Mouse (Mus musculus): ENCODE measurements at regions not wholly inside any gene's neighbourhood (a gene's known extent, or its start where the extent isn't known, plus 50 kb on each side); places are given as distances from the start of the nearest gene placed in this dataset.

- H3K9ac ChIP-seq (replicated peaks): no peak overlapping the region
- no peaks in the 10 kb centered on the region for H3K36me3 ChIP-seq
- no peaks in the 10 kb centered on the region for H3K4me1 ChIP-seq (replicated peaks)
- H3K27ac ChIP-seq: no peak overlapping the region
- no peak for ATAC-seq (ENCODE audit: insufficient number of reproducible peaks, insufficient read depth, low FRiP score, low TSS enrichment, low read depth)
- no peak overlapping the region for H3K4me3 ChIP-seq (replicated peaks)
- H3K4me2 ChIP-seq: no peak overlapping the region
- no peaks in the 10 kb centered on the region for H3K27me3 ChIP-seq
- 81% methylated on average over 5 of the region's 5 CpGs for WGBS
- H3K9me3 ChIP-seq: no peaks in the 10 kb centered on the region
Observed at GRCm38 (mm10) chr10:9113706-9114105, 227.8 kb upstream of the Sash1 start.

GRCm38 (mm10) chr10:9111051-9111450 is 225.2 kb upstream of the Sash1 start:
- H3K27me3 ChIP-seq: no peaks in the 10 kb centered on the region
- no peaks in the 10 kb centered on the region for H3K9me3 ChIP-seq
- H3K4me1 ChIP-seq (replicated peaks): no peaks in the 10 kb centered on the region
- WGBS: 95% methylated on average over 3 of the region's 3 CpGs
- no peak overlapping the region for H3K4me2 ChIP-seq
- H3K36me3 ChIP-seq: no peaks in the 10 kb centered on the region
- H3K4me3 ChIP-seq (replicated peaks): no peak overlapping the region
- ATAC-seq (ENCODE audit: insufficient number of reproducible peaks, insufficient read depth, low FRiP score, low TSS enrichment, low read depth): no peak
- H3K9ac ChIP-seq (replicated peaks): no peak overlapping the region
- no peak overlapping the region for H3K27ac ChIP-seq

- no peak for ATAC-seq (ENCODE audit: insufficient number of reproducible peaks, insufficient read depth, low FRiP score, low TSS enrichment, low read depth)
- 87% methylated on average over 2 of the region's 2 CpGs for WGBS
- no peaks in the 10 kb centered on the region for H3K4me1 ChIP-seq (replicated peaks)
- no peak overlapping the region for H3K4me3 ChIP-seq (replicated peaks)
- H3K27ac ChIP-seq: no peak overlapping the region
- H3K9ac ChIP-seq (replicated peaks): no peak overlapping the region
- no peaks in the 10 kb centered on the region for H3K27me3 ChIP-seq
- no peaks in the 10 kb centered on the region for H3K36me3 ChIP-seq
- H3K9me3 ChIP-seq: no peaks in the 10 kb centered on the region
- H3K4me2 ChIP-seq: no peak overlapping the region
Observed at GRCm38 (mm10) chr10:9096207-9096606, 210.3 kb upstream of the Sash1 start.

GRCm38 (mm10) chr10:9095163-9095562 is 209.3 kb upstream of the Sash1 start:
- Histone ChIP-seq H3K9me3 (no peaks in the 10 kb centered on the region), H3K27me3 (no peaks in the 10 kb centered on the region), H3K4me3 (replicated peaks) (no peak overlapping the region), H3K4me2 (no peak overlapping the region), H3K9ac (replicated peaks) (no peak overlapping the region), H3K4me1 (replicated peaks) (no peaks in the 10 kb centered on the region), H3K36me3 (no peaks in the 10 kb centered on the region), H3K27ac (no peak overlapping the region)
- 84% methylated on average over 6 of the region's 6 CpGs for WGBS
- ATAC-seq (ENCODE audit: insufficient number of reproducible peaks, insufficient read depth, low FRiP score, low TSS enrichment, low read depth): no peak

GRCm38 (mm10) chr10:9092237-9092885 is 206.5 kb upstream of the Sash1 start:
- Histone ChIP-seq H3K4me3 (replicated peaks) (no peak overlapping the region), H3K4me2 (no peak overlapping the region), H3K9ac (replicated peaks) (no peak overlapping the region), H3K27ac (no peak overlapping the region), H3K4me1 (replicated peaks) (no peaks in the 10 kb centered on the region), H3K9me3 (no peaks in the 10 kb centered on the region), H3K36me3 (no peaks in the 10 kb centered on the region), H3K27me3 (no peaks in the 10 kb centered on the region)
- WGBS: 76% methylated on average over 10 of the region's 10 CpGs
- ATAC-seq (ENCODE audit: insufficient number of reproducible peaks, insufficient read depth, low FRiP score, low TSS enrichment, low read depth): no peak

GRCm38 (mm10) chr10:9090961-9091360 is 205.1 kb upstream of the Sash1 start:
- H3K4me3 ChIP-seq (replicated peaks): no peak overlapping the region
- H3K27ac ChIP-seq: no peak overlapping the region
- H3K9ac ChIP-seq (replicated peaks): no peak overlapping the region
- H3K9me3 ChIP-seq: no peaks in the 10 kb centered on the region
- H3K36me3 ChIP-seq: no peaks in the 10 kb centered on the region
- no peaks in the 10 kb centered on the region for H3K4me1 ChIP-seq (replicated peaks)
- WGBS: 93% methylated on average over 6 of the region's 6 CpGs
- H3K27me3 ChIP-seq: no peaks in the 10 kb centered on the region
- no peak overlapping the region for H3K4me2 ChIP-seq
- ATAC-seq (ENCODE audit: insufficient number of reproducible peaks, insufficient read depth, low FRiP score, low TSS enrichment, low read depth): no peak

GRCm38 (mm10) chr10:9087871-9088270 is 202.0 kb upstream of the Sash1 start:
- H3K4me2 ChIP-seq: no peak overlapping the region
- no peak overlapping the region for H3K9ac ChIP-seq (replicated peaks)
- no peak overlapping the region for H3K4me3 ChIP-seq (replicated peaks)
- H3K9me3 ChIP-seq: no peaks in the 10 kb centered on the region
- no peaks in the 10 kb centered on the region for H3K4me1 ChIP-seq (replicated peaks)
- 88% methylated on average over 3 of the region's 3 CpGs for WGBS
- no peak for ATAC-seq (ENCODE audit: insufficient number of reproducible peaks, insufficient read depth, low FRiP score, low TSS enrichment, low read depth)
- no peaks in the 10 kb centered on the region for H3K27me3 ChIP-seq
- no peaks in the 10 kb centered on the region for H3K36me3 ChIP-seq
- no peak overlapping the region for H3K27ac ChIP-seq

GRCm38 (mm10) chr10:9087171-9087570 is 201.3 kb upstream of the Sash1 start:
- Histone ChIP-seq H3K27me3 (no peaks in the 10 kb centered on the region), H3K9me3 (no peaks in the 10 kb centered on the region), H3K9ac (replicated peaks) (no peak overlapping the region), H3K4me3 (replicated peaks) (no peak overlapping the region), H3K4me1 (replicated peaks) (no peaks in the 10 kb centered on the region), H3K36me3 (no peaks in the 10 kb centered on the region), H3K4me2 (no peak overlapping the region), H3K27ac (no peak overlapping the region)
- 84% methylated on average over 3 of the region's 3 CpGs for WGBS
- no peak for ATAC-seq (ENCODE audit: insufficient number of reproducible peaks, insufficient read depth, low FRiP score, low TSS enrichment, low read depth)

- Histone ChIP-seq H3K9ac (replicated peaks) (no peak overlapping the region), H3K4me1 (replicated peaks) (no peaks in the 10 kb centered on the region), H3K4me3 (replicated peaks) (no peak overlapping the region), H3K27ac (no peak overlapping the region), H3K27me3 (no peaks in the 10 kb centered on the region), H3K36me3 (no peaks in the 10 kb centered on the region), H3K4me2 (no peak overlapping the region), H3K9me3 (no peaks in the 10 kb centered on the region)
- 89% methylated on average over 2 of the region's 2 CpGs for WGBS
- ATAC-seq (ENCODE audit: insufficient number of reproducible peaks, insufficient read depth, low FRiP score, low TSS enrichment, low read depth): no peak
Observed at GRCm38 (mm10) chr10:9086666-9087065, 200.8 kb upstream of the Sash1 start.

- Histone ChIP-seq H3K36me3 (no peaks in the 10 kb centered on the region), H3K4me3 (replicated peaks) (no peak overlapping the region), H3K4me1 (replicated peaks) (no peaks in the 10 kb centered on the region), H3K4me2 (no peak overlapping the region), H3K9me3 (no peaks in the 10 kb centered on the region), H3K27me3 (no peaks in the 10 kb centered on the region), H3K9ac (replicated peaks) (no peak overlapping the region), H3K27ac (no peak overlapping the region)
- 81% methylated on average over 7 of the region's 7 CpGs for whole genome bisulfite sequencing
- ATAC-seq (ENCODE audit: insufficient number of reproducible peaks, insufficient read depth, low FRiP score, low TSS enrichment, low read depth): no peak
Observed at GRCm38 (mm10) chr10:9085441-9085840, 199.6 kb upstream of the Sash1 start.

- H3K4me2 ChIP-seq: no peak overlapping the region
- no peak overlapping the region for H3K27ac ChIP-seq
- H3K4me1 ChIP-seq (replicated peaks): no peaks in the 10 kb centered on the region
- H3K9me3 ChIP-seq: no peaks in the 10 kb centered on the region
- no peaks in the 10 kb centered on the region for H3K27me3 ChIP-seq
- H3K9ac ChIP-seq (replicated peaks): no peak overlapping the region
- no peak overlapping the region for H3K4me3 ChIP-seq (replicated peaks)
- no peaks in the 10 kb centered on the region for H3K36me3 ChIP-seq
- ATAC-seq (ENCODE audit: insufficient number of reproducible peaks, insufficient read depth, low FRiP score, low TSS enrichment, low read depth): no peak
- WGBS: 88% methylated on average over 2 of the region's 2 CpGs
Observed at GRCm38 (mm10) chr10:9074916-9075315, 189.0 kb upstream of the Sash1 start.

- Histone ChIP-seq H3K4me1 (replicated peaks) (no peaks in the 10 kb centered on the region), H3K27ac (no peak overlapping the region), H3K4me2 (no peak overlapping the region), H3K4me3 (replicated peaks) (no peak overlapping the region), H3K9ac (replicated peaks) (no peak overlapping the region), H3K9me3 (no peaks in the 10 kb centered on the region), H3K36me3 (no peaks in the 10 kb centered on the region), H3K27me3 (no peaks in the 10 kb centered on the region)
- 13% methylated on average over 5 of the region's 5 CpGs for WGBS
- ATAC-seq (ENCODE audit: insufficient number of reproducible peaks, insufficient read depth, low FRiP score, low TSS enrichment, low read depth): no peak
Observed at GRCm38 (mm10) chr10:9071630-9072029, 185.8 kb upstream of the Sash1 start.

Measured in limb, embryonic 12.5 days (tissue).